Mouse (Mus musculus) kidney, embryonic 14.5 days (tissue): ENCODE results near the gene Pxn. TPM values are rescaled to one million over a fixed set of nuclear protein-coding genes. Genes with fewer than 3 reads are reported as not detected.
"Not testable (repeated sequence)": the region's sequence is repeated elsewhere in the genome, so short reads cannot be mapped to it uniquely, and the experiment has no call there.

Experiments
- ATAC-seq: fragments of 200-750 bp; cut with Nextera tagmentation; 2 replicates; pipeline ENCODE4 v1.8.0; 2017; ENCODE audit warnings: moderate number of reproducible peaks, mild to moderate bottlenecking, moderate TSS enrichment, moderate library complexity; ENCODE audit not compliant: low FRiP score, low TSS enrichment
- H3K27ac ChIP-seq: fragments of 300-500 bp; sonication (generic); 2 replicates; pipeline ENCODE4 v1.5.1; 2014; ENCODE audit warnings: low read depth, mild to moderate bottlenecking, low read length, moderate library complexity, mixed read lengths
- H3K27me3 ChIP-seq: fragments of 300-500 bp; sonication (generic); 2 replicates; pipeline ENCODE4 v1.6.1; 2014; ENCODE audit warnings: mild to moderate bottlenecking, low read length; ENCODE audit not compliant: control insufficient read depth, insufficient read depth
- H3K36me3 ChIP-seq: fragments of 300-500 bp; sonication (generic); 2 replicates; pipeline ENCODE4 v1.6.1; 2014; ENCODE audit warnings: low read length, mixed read lengths; ENCODE audit not compliant: control insufficient read depth, insufficient read depth
- H3K4me1 ChIP-seq: fragments of 300-500 bp; sonication (generic); 2 replicates; pipeline ENCODE4 v1.6.1; 2014; ENCODE audit warnings: low read length, mixed read lengths; ENCODE audit not compliant: control insufficient read depth, insufficient read depth
- H3K4me2 ChIP-seq: fragments of 300-500 bp; sonication (generic); replicated peaks from 2 replicates; pipeline ENCODE4 v1.6.1; 2014; ENCODE audit warnings: low read depth, mild to moderate bottlenecking, low read length
- H3K4me3 ChIP-seq: fragments of 300-500 bp; sonication (generic); 2 replicates; pipeline ENCODE4 v1.5.1; 2014; ENCODE audit warnings: mild to moderate bottlenecking, low read length
- H3K9ac ChIP-seq: fragments of 300-500 bp; sonication (generic); 2 replicates; pipeline ENCODE4 v1.6.1; 2014; ENCODE audit warnings: low read depth, mild to moderate bottlenecking, low read length, moderate library complexity
- H3K9me3 ChIP-seq: fragments of 300-500 bp; sonication (generic); 2 replicates; pipeline ENCODE4 v1.6.1; 2016; ENCODE audit warnings: low read length; ENCODE audit not compliant: control insufficient read depth
- WGBS: fragments of 180-500 bp; shearing (Covaris S2); extraction: QIAGEN DNeasy Blood & Tissue Kit; methylation state at CpG from one replicate; pipeline ENCODE4 v1.1.7; 2014; 5-methylcytosine and 5-hydroxymethylcytosine counted together
- polyA plus RNA-seq: library from polyadenylated mRNA; unstranded; fragments of >200 nt; fragmentation: Nextera tagmentation; extraction: Ambion mirVana; gene quantifications from 2 replicates; pipeline ENCODE4 v1.2.1, GENCODE M21; 2014

Pxn gene
- polyA plus RNA-seq, 1 experiment from 2014 or later: 22.4 TPM

GRCm38 (mm10) chr5:115569721-115570120 is 63.2 kb downstream of the Pxn start:
- H3K9me3 ChIP-seq: no peaks in the 10 kb centered on the region

GRCm38 (mm10) chr5:115571086-115571485 is 64.6 kb downstream of the Pxn start:
- WGBS: 90% methylated on average over 7 of the region's 7 CpGs

More at GRCm38 (mm10) chr5:115569721-115570120, 63.2 kb downstream of the Pxn start:
- no peak overlapping the region for H3K4me3 ChIP-seq
- no peak overlapping the region for H3K4me2 ChIP-seq
- H3K4me1 ChIP-seq: peaks cover 42% of the 10 kb centered on the region
- ATAC-seq: no peak
- H3K27ac ChIP-seq: peak overlapping the region; percentile 79; the same call in 1 of the 2 replicates
- no peaks in the 10 kb centered on the region for H3K27me3 ChIP-seq
- WGBS: 86% methylated on average over 4 of the region's 4 CpGs
- H3K36me3 ChIP-seq: peaks cover 29% of the 10 kb centered on the region
- no peak overlapping the region for H3K9ac ChIP-seq

GRCm38 (mm10) chr5:115572679-115573535 is 66.4 kb downstream of the Pxn start:
- Histone ChIP-seq H3K4me2 (peak overlapping the region; percentile 12; the same call in 1 of the 2 replicates), H3K27me3 (no peaks in the 10 kb centered on the region), H3K36me3 (peaks cover 54% of the 10 kb centered on the region), H3K4me3 (no peak overlapping the region), H3K27ac (peak overlapping the region; percentile 91), H3K4me1 (peaks cover 29% of the 10 kb centered on the region), H3K9me3 (no peaks in the 10 kb centered on the region), H3K9ac (peak overlapping the region; percentile 23; the same call in 1 of the 2 replicates)
- WGBS: 37% methylated on average over 17 of the region's 17 CpGs
- ATAC-seq: peak; percentile 82

More at GRCm38 (mm10) chr5:115571086-115571485, 64.6 kb downstream of the Pxn start:
- Histone ChIP-seq H3K27ac (no peak overlapping the region), H3K27me3 (no peaks in the 10 kb centered on the region), H3K9ac (no peak overlapping the region), H3K36me3 (peaks cover 42% of the 10 kb centered on the region), H3K4me3 (no peak overlapping the region), H3K4me1 (peaks cover 37% of the 10 kb centered on the region), H3K9me3 (no peaks in the 10 kb centered on the region), H3K4me2 (no peak overlapping the region)
- ATAC-seq: no peak

GRCm38 (mm10) chr5:115574992-115575391 is 68.5 kb downstream of the Pxn start:
- H3K36me3 ChIP-seq: peaks cover 75% of the 10 kb centered on the region
- no peak overlapping the region for H3K4me3 ChIP-seq
- H3K4me1 ChIP-seq: peaks cover 13% of the 10 kb centered on the region
- no peak overlapping the region for H3K4me2 ChIP-seq
- no peak for ATAC-seq
- 91% methylated on average over 8 of the region's 8 CpGs for WGBS
- no peaks in the 10 kb centered on the region for H3K9me3 ChIP-seq
- no peak overlapping the region for H3K9ac ChIP-seq
- H3K27ac ChIP-seq: no peak overlapping the region
- H3K27me3 ChIP-seq: no peaks in the 10 kb centered on the region

GRCm38 (mm10) chr5:115577686-115578085 is 71.2 kb downstream of the Pxn start:
- not testable (repeated sequence) for H3K27ac ChIP-seq, H3K9ac ChIP-seq, H3K4me3 ChIP-seq, ATAC-seq, H3K27me3 ChIP-seq, H3K4me2 ChIP-seq, H3K4me1 ChIP-seq
- Histone ChIP-seq H3K9me3 (peaks cover 11% of the 10 kb centered on the region; the same call in 1 of the 2 replicates), H3K36me3 (peaks cover 84% of the 10 kb centered on the region)
- WGBS: 90% methylated on average over 4 of the region's 4 CpGs

- Histone ChIP-seq H3K4me3 (no peak overlapping the region), H3K36me3 (peaks cover 95% of the 10 kb centered on the region), H3K9me3 (peaks cover 13% of the 10 kb centered on the region; the same call in 1 of the 2 replicates), H3K27me3 (no peaks in the 10 kb centered on the region), H3K4me2 (no peak overlapping the region), H3K27ac (no peak overlapping the region), H3K9ac (no peak overlapping the region), H3K4me1 (no peaks in the 10 kb centered on the region; the same call in 1 of the 2 replicates)
- no peak for ATAC-seq
- 95% methylated on average over 14 of the region's 14 CpGs for WGBS
These were observed 72.4 kb downstream of the Pxn start for GRCm38 (mm10) chr5:115578922-115579321.

GRCm38 (mm10) chr5:115579363-115579762 is 72.9 kb downstream of the Pxn start:
- Histone ChIP-seq H3K4me3 (no peak overlapping the region), H3K36me3 (peaks cover 96% of the 10 kb centered on the region), H3K4me1 (no peaks in the 10 kb centered on the region), H3K9ac (no peak overlapping the region), H3K27me3 (no peaks in the 10 kb centered on the region), H3K9me3 (peaks cover 13% of the 10 kb centered on the region; the same call in 1 of the 2 replicates), H3K4me2 (no peak overlapping the region), H3K27ac (no peak overlapping the region)
- 90% methylated on average over 5 of the region's 5 CpGs for WGBS
- ATAC-seq: no peak

GRCm38 (mm10) chr5:115580229-115581001 is 73.9 kb downstream of the Pxn start:
- Histone ChIP-seq H3K36me3 (peaks cover 96% of the 10 kb centered on the region), H3K4me3 (no peak overlapping the region), H3K27ac (no peak overlapping the region), H3K4me2 (no peak overlapping the region), H3K9ac (no peak overlapping the region), H3K4me1 (no peaks in the 10 kb centered on the region), H3K9me3 (peaks cover 13% of the 10 kb centered on the region; the same call in 1 of the 2 replicates), H3K27me3 (no peaks in the 10 kb centered on the region)
- 80% methylated on average over 14 of the region's 14 CpGs for WGBS
- ATAC-seq: no peak
